Mouse (Mus musculus): ENCODE data around the gene Ahdc1.

- TF ChIP-seq CEBPB (IDR thresholded peaks at IDR 0.05; ENCODE audit: insufficient read depth, poor library complexity, severe bottlenecking) = no peak
- no peak for TF ChIP-seq POLR2A (IDR thresholded peaks at IDR 0.05; ENCODE audit: insufficient read length, low read depth)
- TF ChIP-seq USF1 (IDR thresholded peaks at IDR 0.05; ENCODE audit: low read depth) = no peak
- no peak for TF ChIP-seq TCF12 (IDR thresholded peaks at IDR 0.05; ENCODE audit: insufficient read depth, poor library complexity, severe bottlenecking)
- TF ChIP-seq E2F4 (IDR thresholded peaks at IDR 0.05; ENCODE audit: insufficient read depth) = no peak
- TF ChIP-seq MYOD1 (IDR thresholded peaks at IDR 0.05; ENCODE audit: control insufficient read depth in 1 of 3, insufficient read length in 2 of 3, low read depth in 2 of 3) = no peak
- TF ChIP-seq POLR2AphosphoS2 (IDR thresholded peaks at IDR 0.05; ENCODE audit: insufficient read length, low read depth) = peak; percentile 10
These were observed 50.7 kb downstream of the Ahdc1 start for GRCm38 (mm10) chr4:133061798-133062197.

All from myocyte (in vitro differentiated cells).